Mouse (Mus musculus) CH12.LX (cell line): Measurements from ENCODE around the gene Sae1. TPM values are rescaled to one million over a fixed set of nuclear protein-coding genes. Genes with fewer than 3 reads are reported as not detected.
A peak's percentile ranks its signal among the peaks of the same experiment; 100 is the strongest.

Experiments used
- DNase-seq: peaks from one replicate; pipeline ENCODE4 v3.0.0-alpha.2; 2013; ENCODE audit errors: extremely low read depth
- H3K27ac ChIP-seq: 2 replicates; pipeline ENCODE4 v1.5.1; 2012; ENCODE audit warnings: low read depth, mild to moderate bottlenecking, control low read depth, moderate library complexity; ENCODE audit not compliant: insufficient read depth
- H3K27me3 ChIP-seq: replicated peaks from 2 replicates; pipeline ENCODE3; 2012; ENCODE audit warnings: inconsistent platforms
- H3K36me3 ChIP-seq, 2 experiments: replicated peaks in 1 of 2; 2 replicates each; pipeline versions ENCODE3 to v1.6.1; 2012; ENCODE audit warnings: inconsistent platforms in 1 of 2, low read length in 1 of 2, mild to moderate bottlenecking in 1 of 2, mixed read lengths in 1 of 2, moderate library complexity in 1 of 2; ENCODE audit not compliant: control insufficient read depth in 1 of 2, insufficient read depth in 1 of 2
- H3K4me1 ChIP-seq, 2 experiments: 2 replicates each; pipeline ENCODE4 v1.6.1; 2012; ENCODE audit warnings: inconsistent platforms in 1 of 2, moderate library complexity in 1 of 2; ENCODE audit not compliant: insufficient read depth in 2 of 2, control insufficient read depth in 1 of 2
- H3K4me2 ChIP-seq: 2 replicates; pipeline ENCODE4 v1.6.1; 2012; ENCODE audit warnings: low read depth, mild to moderate bottlenecking, control low read depth; ENCODE audit not compliant: poor library complexity, insufficient read depth, severe bottlenecking
- H3K4me3 ChIP-seq, 3 experiments: fragments of 150-350 bp in 1 of 3; sonication (generic) in 1 of 3; replicated peaks in 1 of 3; 2 replicates each; pipeline versions ENCODE3 to v1.5.1; 2011 to 2012; ENCODE audit warnings: low read depth in 2 of 3, low read length in 2 of 3, mild to moderate bottlenecking in 2 of 3, moderate library complexity in 2 of 3, control low read depth in 1 of 3, improper control_type of control experiment in 1 of 3, inconsistent platforms in 1 of 3, mixed read lengths in 1 of 3; ENCODE audit not compliant: poor library complexity in 1 of 3
- H3K79me2 ChIP-seq: replicated peaks from 2 replicates; pipeline ENCODE4 v1.6.1; 2012; ENCODE audit warnings: mild to moderate bottlenecking, moderate library complexity; ENCODE audit not compliant: control insufficient read depth, poor library complexity, insufficient read depth, severe bottlenecking; ENCODE audit errors: extremely low read depth
- H3K9ac ChIP-seq: 2 replicates; pipeline ENCODE4 v1.6.1; 2012; ENCODE audit warnings: low read depth, mild to moderate bottlenecking, control low read depth, moderate library complexity; ENCODE audit not compliant: insufficient read depth
- H3K9me3 ChIP-seq: replicated peaks from 2 replicates; pipeline ENCODE3; 2012; ENCODE audit warnings: low read length, inconsistent platforms, mixed read lengths
- CHD1 ChIP-seq: IDR thresholded peaks from 2 replicates; pipeline ENCODE4 v1.6.1; 2012; ENCODE audit warnings: low read depth, low read length, improper control_type of control experiment, inconsistent platforms
- CHD2 ChIP-seq: IDR thresholded peaks from 2 replicates; pipeline ENCODE4 v1.6.1; 2011; ENCODE audit warnings: low read length, improper control_type of control experiment
- CTCF ChIP-seq, 2 experiments: IDR thresholded peaks in 1 of 2; conservative IDR thresholded peaks in 1 of 2; 2 replicates each; pipeline ENCODE4 v1.5.1; 2011 to 2012; ENCODE audit warnings: low read depth in 2 of 2, low read length in 2 of 2, improper control_type of control experiment in 1 of 2, inconsistent platforms in 1 of 2, mild to moderate bottlenecking in 1 of 2, moderate library complexity in 1 of 2
- ELF1 ChIP-seq: IDR thresholded peaks from 2 replicates; pipeline ENCODE4 v1.6.1; 2014; ENCODE audit warnings: low read depth, mild to moderate bottlenecking, inconsistent platforms, low read length, improper control_type of control experiment
- EP300 ChIP-seq: IDR thresholded peaks from 2 replicates; pipeline ENCODE4 v1.6.1; 2011; ENCODE audit warnings: low read length, improper control_type of control experiment
- ETS1 ChIP-seq: conservative IDR thresholded peaks from 2 replicates; pipeline ENCODE4 v1.6.1; 2012; ENCODE audit warnings: low read depth, mild to moderate bottlenecking, inconsistent platforms, low read length, improper control_type of control experiment, moderate library complexity
- HCFC1 ChIP-seq: IDR thresholded peaks from 2 replicates; pipeline ENCODE4 v1.6.1; 2012; ENCODE audit warnings: low read depth, mild to moderate bottlenecking, inconsistent platforms, low read length, improper control_type of control experiment
- IRF4 ChIP-seq: IDR thresholded peaks from 2 replicates; pipeline ENCODE4 v1.6.1; 2014; ENCODE audit warnings: low read depth, mild to moderate bottlenecking, inconsistent platforms, low read length, improper control_type of control experiment
- JUN ChIP-seq: IDR thresholded peaks from 2 replicates; pipeline ENCODE4 v1.6.1; 2011; ENCODE audit warnings: low read depth, mild to moderate bottlenecking, low read length, improper control_type of control experiment, moderate library complexity; ENCODE audit not compliant: insufficient read depth
- KAT2A ChIP-seq: IDR thresholded peaks from 2 replicates; pipeline ENCODE4 v1.6.1; 2012; ENCODE audit warnings: low read length, improper control_type of control experiment, inconsistent platforms; ENCODE audit not compliant: insufficient replicate concordance
- MAFK ChIP-seq: IDR thresholded peaks from 2 replicates; pipeline ENCODE4 v1.6.1; 2011; ENCODE audit warnings: low read length, improper control_type of control experiment; ENCODE audit not compliant: insufficient replicate concordance
- MAX ChIP-seq: IDR thresholded peaks from 2 replicates; pipeline ENCODE4 v1.6.1; 2011; ENCODE audit warnings: low read length, improper control_type of control experiment
- MAZ ChIP-seq: IDR thresholded peaks from 2 replicates; pipeline ENCODE4 v1.6.1; 2012; ENCODE audit warnings: low read depth, mild to moderate bottlenecking, inconsistent platforms, low read length, improper control_type of control experiment, moderate library complexity
- MEF2A ChIP-seq: IDR thresholded peaks from 2 replicates; pipeline ENCODE4 v1.6.1; 2014; ENCODE audit warnings: low read depth, mild to moderate bottlenecking, inconsistent platforms, low read length, improper control_type of control experiment, borderline replicate concordance
- NELFE ChIP-seq: IDR thresholded peaks from 2 replicates; pipeline ENCODE4 v1.6.1; 2011; ENCODE audit warnings: low read depth, low read length, improper control_type of control experiment
- POLR2A ChIP-seq: IDR thresholded peaks from 2 replicates; pipeline ENCODE4 v1.6.1; 2011; ENCODE audit warnings: low read depth, mild to moderate bottlenecking, improper control_type of control experiment, low read length
- RAD21 ChIP-seq: IDR thresholded peaks from 2 replicates; pipeline ENCODE4 v1.6.1; 2011; ENCODE audit warnings: low read depth, mild to moderate bottlenecking, low read length, improper control_type of control experiment, moderate library complexity
- RCOR1 ChIP-seq: conservative IDR thresholded peaks from 2 replicates; pipeline ENCODE4 v1.6.1; 2012; ENCODE audit warnings: low read depth, mild to moderate bottlenecking, inconsistent platforms, low read length, improper control_type of control experiment
- SIN3A ChIP-seq: IDR thresholded peaks from 2 replicates; pipeline ENCODE4 v1.6.1; 2012; ENCODE audit warnings: low read length, improper control_type of control experiment, inconsistent platforms
- SMC3 ChIP-seq: IDR thresholded peaks from 2 replicates; pipeline ENCODE4 v1.6.1; 2011; ENCODE audit warnings: low read depth, low read length, improper control_type of control experiment
- TBP ChIP-seq: conservative IDR thresholded peaks from 2 replicates; pipeline ENCODE4 v1.6.1; 2011; ENCODE audit warnings: low read depth, low read length, improper control_type of control experiment
- UBTF ChIP-seq: IDR thresholded peaks from 2 replicates; pipeline ENCODE4 v1.6.1; 2012; ENCODE audit warnings: low read depth, mild to moderate bottlenecking, inconsistent platforms, low read length, improper control_type of control experiment, moderate library complexity
- USF2 ChIP-seq: conservative IDR thresholded peaks from 2 replicates; pipeline ENCODE4 v1.6.1; 2011; ENCODE audit warnings: low read depth, low read length, improper control_type of control experiment
- ZMIZ1 ChIP-seq: IDR thresholded peaks from 2 replicates; pipeline ENCODE4 v1.6.1; 2012; ENCODE audit warnings: low read depth, mild to moderate bottlenecking, inconsistent platforms, low read length, improper control_type of control experiment
- ZNF384 ChIP-seq: IDR thresholded peaks from 2 replicates; pipeline ENCODE4 v1.6.1; 2012; ENCODE audit warnings: low read depth, low read length, improper control_type of control experiment, inconsistent platforms
- dilution Hi-C: fragments of 300-500 bp; cut with MboI; formaldehyde crosslinking; loops from 2 replicates; pipeline ENCODE4 v1.14.3; 2020; ENCODE audit warnings: low sequenced_read_pairs; ENCODE audit not compliant: extremely low pct_unique_long_range_greater_than_20kb, extremely low pct_ligation_motif_present
- in situ Hi-C: fragments of 300-500 bp; cut with MboI; formaldehyde crosslinking; loops from 3 replicates; pipeline ENCODE4 v1.14.3; 2019; ENCODE audit warnings: low sequenced_read_pairs, low pct_ligation_motif_present, low pct_unique_long_range_greater_than_20kb, mixed read lengths
- polyA plus RNA-seq: library from polyadenylated mRNA; unstranded; fragments of >175 nt; gene quantifications from 2 replicates; pipeline ENCODE4 v1.2.1, GENCODE M21; 2012; ENCODE audit warnings: low read depth; ENCODE audit not compliant: insufficient read length
- total RNA-seq, 2 experiments: library from RNA; depleted of rRNA; stranded (reverse); fragments of 300-350 nt in 1 of 2; fragments of >200 nt in 1 of 2; gene quantifications; 2 replicates each; pipeline ENCODE4 v1.2.3; 2012 to 2014

Sae1 gene
- total and polyA plus RNA-seq, 3 experiments, result 146 to 271 (median 160) TPM

DNA sequence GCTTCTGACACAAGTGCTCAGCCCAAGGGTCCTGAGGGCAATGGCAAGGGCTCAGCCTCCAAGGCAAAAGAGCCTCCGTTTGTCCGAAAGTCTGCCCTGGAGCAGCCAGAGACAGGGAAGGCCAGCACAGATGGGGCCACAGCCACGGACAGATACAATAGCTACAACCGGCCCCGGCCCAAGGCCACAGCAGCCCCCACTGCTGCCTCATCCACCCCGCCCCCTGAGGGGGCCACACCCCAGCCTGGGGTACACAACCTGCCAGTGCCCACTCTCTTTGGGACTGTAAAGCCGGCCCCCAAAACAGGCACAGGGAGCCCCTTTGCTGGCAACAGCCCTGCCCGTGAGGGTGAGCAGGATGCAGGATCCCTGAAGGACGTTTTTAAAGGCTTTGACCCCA, 47.5 kb upstream of the Sae1 start:
- H3K27ac ChIP-seq, result no peak overlapping the region
- DNase-seq, result no peak
- H3K9me3 ChIP-seq, result no peaks in the 10 kb centered on the region
- no peaks in the 10 kb centered on the region for H3K27me3 ChIP-seq
- dilution Hi-C loops, result no loop called here
- no peak overlapping the region for H3K4me2 ChIP-seq
- TF ChIP-seq ZMIZ1 (no peak), POLR2A (no peak)
- no peak overlapping the region for H3K4me3 ChIP-seq
- H3K9ac ChIP-seq, result no peak overlapping the region
- no peaks in the 10 kb centered on the region for H3K4me1 ChIP-seq
- in situ Hi-C loops, result no loop called here
- peaks cover 63 to 68% of the 10 kb centered on the region in 2 experiments for H3K36me3 ChIP-seq
- no peaks in the 10 kb centered on the region for H3K79me2 ChIP-seq

DNA sequence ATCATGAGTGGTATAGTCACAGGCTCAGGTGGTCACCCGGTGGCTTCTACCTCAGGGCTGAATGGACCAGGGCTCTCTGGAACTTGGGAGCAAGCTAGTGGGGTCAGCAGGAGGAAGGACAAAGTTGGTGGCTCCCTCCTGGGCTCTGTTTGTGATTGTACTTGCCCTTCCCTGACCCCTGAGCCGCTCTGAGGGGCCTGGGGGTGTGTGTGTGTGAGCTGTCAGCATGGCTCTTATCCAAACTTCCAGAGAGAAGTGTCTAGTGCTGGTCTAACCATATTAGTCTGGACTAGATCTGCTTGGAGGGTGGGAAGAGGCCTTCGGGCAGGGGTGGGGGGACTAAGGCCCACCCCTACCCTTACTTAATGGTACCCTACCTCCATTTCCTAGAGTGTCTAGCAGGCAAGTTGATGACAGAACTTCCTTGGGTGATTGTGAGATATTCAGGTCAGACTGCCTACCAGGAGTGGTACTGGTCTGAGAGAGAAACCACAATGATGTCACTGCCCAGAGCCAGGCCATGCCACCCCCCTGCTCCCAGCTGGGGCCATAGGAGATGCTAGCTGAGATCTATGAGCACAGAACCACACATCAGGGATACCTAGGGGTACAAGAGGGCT, 45.9 kb upstream of the Sae1 start:
- H3K27me3 ChIP-seq, result no peaks in the 10 kb centered on the region
- H3K4me3 ChIP-seq, result no peak overlapping the region
- peaks cover 80 to 84% of the 10 kb centered on the region in 2 experiments for H3K36me3 ChIP-seq
- in situ Hi-C loops (loop anchor here (5.0 kb wide), 1 partner anchor 36 kb away; no protein-coding TSS in a partner anchor), dilution Hi-C loops (no loop called here)
- H3K27ac ChIP-seq, result no peak overlapping the region
- no peak overlapping the region for H3K9ac ChIP-seq
- no peak overlapping the region for H3K4me2 ChIP-seq
- H3K79me2 ChIP-seq, result no peaks in the 10 kb centered on the region
- H3K9me3 ChIP-seq, result no peaks in the 10 kb centered on the region
- H3K4me1 ChIP-seq, result no peaks in the 10 kb centered on the region
- TF ChIP-seq RCOR1 (no peak), IRF4 (no peak), RAD21 (no peak), MEF2A (no peak), USF2 (no peak)
- no peak for DNase-seq

DNA sequence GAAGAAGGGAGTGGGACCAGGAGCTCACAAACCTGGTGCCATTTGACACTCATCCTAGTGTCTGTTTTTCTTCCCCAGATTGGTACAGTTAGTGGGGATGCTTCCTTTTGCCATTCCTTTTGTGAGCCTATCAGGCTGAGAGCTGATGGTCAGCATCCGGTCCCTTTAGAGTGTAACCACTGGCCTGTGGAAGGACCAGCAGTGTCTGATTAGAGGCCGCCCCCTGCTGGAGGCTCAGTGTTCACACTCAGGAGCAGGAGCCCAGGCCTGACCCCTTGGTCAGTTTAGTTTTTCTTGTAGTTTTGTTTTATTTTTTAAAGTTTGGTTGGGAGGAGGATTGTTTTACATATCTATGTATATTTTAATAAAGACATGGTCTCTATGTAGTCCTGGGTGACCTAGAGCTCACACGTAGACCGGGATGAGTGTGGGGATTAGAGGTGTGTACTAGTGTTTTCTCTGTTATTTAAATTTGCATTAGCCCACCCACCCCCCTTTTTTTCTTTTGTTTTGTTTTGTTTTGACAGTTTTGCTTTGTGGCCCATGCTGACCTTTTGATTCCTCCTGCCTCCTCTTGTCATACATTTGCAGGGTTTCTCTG, 38.6 kb upstream of the Sae1 start:
- dilution Hi-C loops, result no loop called here
- H3K27ac ChIP-seq, result no peak overlapping the region
- H3K36me3 ChIP-seq, result peaks cover 89 to 97% of the 10 kb centered on the region in 2 experiments
- H3K9me3 ChIP-seq, result no peaks in the 10 kb centered on the region
- H3K4me3 ChIP-seq, result no peak overlapping the region
- in situ Hi-C loops, result no loop called here
- no peaks in the 10 kb centered on the region for H3K79me2 ChIP-seq
- H3K4me1 ChIP-seq, result no peaks in the 10 kb centered on the region
- H3K27me3 ChIP-seq, result no peaks in the 10 kb centered on the region
- peak; percentile 48 for DNase-seq
- no peak overlapping the region for H3K9ac ChIP-seq
- H3K4me2 ChIP-seq, result no peak overlapping the region
- TF ChIP-seq ELF1 (no peak), MEF2A (no peak), MAZ (no peak), JUN (no peak), KAT2A (no peak), UBTF (no peak), MAX (no peak), ETS1 (no peak), NELFE (no peak), MAFK (no peak), TBP (no peak), SIN3A (no peak), CHD1 (no peak), IRF4 (peak; percentile 20; the same call in 1 of the 2 replicates), SMC3 (peak; percentile 90), USF2 (no peak), CHD2 (no peak), ZMIZ1 (no peak), RCOR1 (no peak), ZNF384 (no peak), CTCF (conservative IDR thresholded peaks at IDR 0.05 in 1 of 2, IDR thresholded peaks at IDR 0.05 in 1 of 2; ENCODE audit: low read depth in 2 of 2, low read length in 2 of 2) (peak; percentile 22 to 90), HCFC1 (no peak), EP300 (no peak), POLR2A (no peak; the same call in 1 of the 2 replicates)
